Mouse (Mus musculus): ENCODE measurements around the gene Bpifb1.
"Not testable (repeated sequence)": the region's sequence is repeated elsewhere in the genome, so short reads cannot be mapped to it uniquely, and the experiment has no call there.

Bpifb1 gene

DNA sequence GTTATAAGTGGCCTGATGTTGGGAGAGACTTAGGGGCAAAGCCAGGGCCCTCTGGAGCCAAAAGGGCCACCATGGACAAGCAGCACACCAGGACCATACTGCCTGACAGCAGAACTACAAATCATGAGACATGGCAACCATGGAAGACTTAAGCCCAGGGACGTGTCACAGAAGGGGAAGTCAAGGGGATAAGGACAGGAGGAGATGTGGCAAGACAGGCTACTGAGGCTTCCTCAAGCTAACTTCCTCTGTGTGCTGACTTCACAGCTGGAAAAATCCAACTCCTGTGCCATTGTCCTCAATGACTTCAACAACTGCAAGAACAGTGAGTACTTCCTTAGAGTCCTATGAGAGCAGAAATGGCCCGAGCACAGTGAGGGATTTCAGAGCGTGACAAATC, 73.8 kb downstream of the Bpifb1 start:
- in situ Hi-C loops (cut with MboI; ENCODE audit: low pct_unique_long_range_greater_than_20kb in 1 of 2, low sequenced_read_pairs in 2 of 2, unreplicated experiment in 1 of 2): not testable (repeated sequence)

All from mouse embryonic stem cell (cell line).